ENCODE assay signal across 32 mouse cellular contexts in the genomic region with DNA sequence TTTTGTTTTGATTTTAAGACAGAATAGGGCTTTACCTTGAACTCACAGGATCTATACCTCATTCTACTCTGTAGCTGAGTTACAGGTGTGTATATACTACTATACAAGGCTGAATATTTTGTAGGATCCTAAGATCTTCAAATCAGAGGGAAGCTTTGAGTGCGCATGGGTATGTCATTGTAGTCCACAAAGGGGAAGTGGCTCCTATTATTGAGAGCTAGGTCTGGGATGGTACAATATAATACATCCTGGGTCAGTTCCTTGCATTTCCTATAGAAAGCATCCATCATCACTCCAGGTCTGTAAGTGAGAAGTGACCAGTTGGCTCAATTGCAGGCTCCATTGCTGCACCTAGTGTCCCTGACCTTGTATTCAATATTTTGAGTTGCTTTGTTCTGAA.
"Had no signal": no experiment of that assay in that cellular context is flagged by ENCODE, and none has a peak within 500 bp of the region (broad histone marks: within the 10 kb centered on the region; RNA-seq: fewer than 3 reads in every experiment).

No protein-coding gene starts in this region.

- H3K4me3 ChIP-seq: limb, embryonic 10.5 days; limb, embryonic 12.5 days; limb, embryonic 13.5 days; limb, embryonic 15.5 days; liver, embryonic 12.5 days; liver, embryonic 13.5 days; liver, embryonic 15.5 days; lung, embryonic 15.5 days; megakaryocyte, embryonic 14.5 days; midbrain, embryonic 10.5 days; midbrain, embryonic 12.5 days; midbrain, embryonic 13.5 days; midbrain, embryonic 15.5 days; myocyte; neural tube, embryonic 12.5 days had no signal

- H3K9ac ChIP-seq: limb, embryonic 12.5 days; limb, embryonic 13.5 days; limb, embryonic 15.5 days; liver, embryonic 12.5 days; liver, embryonic 13.5 days; liver, embryonic 14.5 days; liver, embryonic 15.5 days; liver, postnatal 0 days; lung, embryonic 14.5 days; lung, embryonic 15.5 days; midbrain, embryonic 12.5 days; midbrain, embryonic 13.5 days; midbrain, embryonic 15.5 days; neural tube, embryonic 12.5 days had no signal

- H3K4me2 ChIP-seq: limb, embryonic 12.5 days; limb, embryonic 13.5 days; limb, embryonic 15.5 days; liver, embryonic 11.5 days; liver, embryonic 12.5 days; liver, embryonic 13.5 days; liver, embryonic 15.5 days; lung, embryonic 14.5 days; lung, embryonic 15.5 days; midbrain, embryonic 11.5 days; midbrain, embryonic 12.5 days; midbrain, embryonic 13.5 days; midbrain, embryonic 15.5 days; neural tube, embryonic 12.5 days had no signal

- H3K27me3 ChIP-seq: limb, embryonic 12.5 days; limb, embryonic 13.5 days; limb, embryonic 15.5 days; liver, embryonic 12.5 days; liver, embryonic 13.5 days; liver, embryonic 15.5 days; lung, embryonic 15.5 days; midbrain, embryonic 12.5 days; midbrain, embryonic 13.5 days; midbrain, embryonic 15.5 days; neural tube, embryonic 12.5 days had no signal

- H3K27ac ChIP-seq: limb, embryonic 10.5 days; limb, embryonic 12.5 days; limb, embryonic 13.5 days; limb, embryonic 15.5 days; liver, embryonic 12.5 days; liver, embryonic 13.5 days; liver, embryonic 14.5 days; liver, embryonic 15.5 days; lung, embryonic 15.5 days; macrophage; midbrain, embryonic 10.5 days; midbrain, embryonic 12.5 days; midbrain, embryonic 13.5 days; midbrain, embryonic 15.5 days; neural tube, embryonic 12.5 days had no signal

- H3K9me3 ChIP-seq: limb, embryonic 10.5 days; limb, embryonic 12.5 days; limb, embryonic 13.5 days; limb, embryonic 15.5 days; liver, embryonic 12.5 days; liver, embryonic 13.5 days; liver, embryonic 15.5 days; lung, embryonic 15.5 days; megakaryocyte, embryonic 14.5 days; midbrain, embryonic 10.5 days; midbrain, embryonic 12.5 days; midbrain, embryonic 13.5 days; midbrain, embryonic 15.5 days; neural tube, embryonic 12.5 days had no signal

- H3K4me1 ChIP-seq: limb, embryonic 10.5 days; limb, embryonic 12.5 days; limb, embryonic 15.5 days; liver, embryonic 15.5 days; midbrain, embryonic 10.5 days; midbrain, embryonic 12.5 days; midbrain, embryonic 15.5 days; neural tube, embryonic 12.5 days had no signal

- DNase-seq: left cerebral cortex, postnatal 4 days; liver; liver, embryonic 13.5 days; liver, postnatal 0 days; lung, adult 18-20 months; lung, adult 2 months; lung, embryonic 14.5 days; lung, postnatal 10 days; lung, postnatal 14 days; lung, postnatal 36 days; lung, postnatal 4 days; midbrain, embryonic 14.5 days had no signal

- H3K36me3 ChIP-seq: limb, embryonic 10.5 days; limb, embryonic 12.5 days; limb, embryonic 13.5 days; limb, embryonic 15.5 days; liver, embryonic 12.5 days; liver, embryonic 13.5 days; liver, embryonic 15.5 days; lung, embryonic 15.5 days; midbrain, embryonic 10.5 days; midbrain, embryonic 12.5 days; midbrain, embryonic 13.5 days; midbrain, embryonic 15.5 days; neural tube, embryonic 12.5 days had no signal

- ATAC-seq: liver, embryonic 12.5 days; liver, postnatal 0 days; lung, postnatal 0 days; midbrain, embryonic 13.5 days; midbrain, embryonic 15.5 days; midbrain, embryonic 16.5 days had no signal
